Mouse (Mus musculus): ENCODE data around the gene Cenpv.

GRCm38 (mm10) chr11:62522283-62522682 lies 16.8 kb downstream of the Cenpv start:
- TF ChIP-seq CTCF (IDR thresholded peaks at IDR 0.05; ENCODE audit: low read depth, low read length) (no peak), POLR2A (IDR thresholded peaks at IDR 0.05; ENCODE audit: extremely low read depth, insufficient read depth, low read length) (no peak)

Measured in liver, adult 2 months (tissue).